Mouse (Mus musculus) intestine, embryonic 16.5 days (tissue): ENCODE results near the gene Bcar1. TPM values are rescaled to one million over a fixed set of nuclear protein-coding genes. Genes with fewer than 3 reads are reported as not detected.

Source experiments
- microRNA-seq: library from miRNA; unstranded; fragments of <30 nt; microRNA quantifications from one replicate; pipeline ENCODE4, GENCODE M21; 2016
- polyA plus RNA-seq: library from polyadenylated mRNA; unstranded; fragments of >200 nt; fragmentation: Nextera tagmentation; extraction: Ambion mirVana; gene quantifications from 2 replicates; pipeline ENCODE4 v1.2.1, GENCODE M21; 2015

Gene Bcar1
- polyA plus RNA-seq, 1 experiment from 2014 or later, result 44.6 TPM

Small RNA genes within 50 kb of the gene (microRNA-seq; reads per million reads assigned to microRNA genes)
- not detected for gene Mir7076

Other genes starting within 250 kb of the Bcar1 start
- 4.3 and 4.4 TPM in 2 replicates for gene Wdr59, start 221.7 kb downstream of the Bcar1 start, polyA plus RNA-seq
- 11.0 and 13.1 TPM in 2 replicates for gene Znrf1, start 207.7 kb downstream of the Bcar1 start, polyA plus RNA-seq
- 2.7 and 3.5 TPM in 2 replicates for gene Ldhd, start 113.4 kb downstream of the Bcar1 start, polyA plus RNA-seq
- gene Zfp1, start 100.4 kb downstream of the Bcar1 start, polyA plus RNA-seq, result 12.6 and 16.0 TPM in 2 replicates
- 1,904 and 2,500 TPM in 2 replicates for gene Ctrb1, start 52.8 kb downstream of the Bcar1 start, polyA plus RNA-seq
- gene Cfdp1, start 110.5 kb upstream of the Bcar1 start, polyA plus RNA-seq, result 156 and 179 TPM in 2 replicates
- 14.9 and 15.7 TPM in 2 replicates for gene Tmem170, start 132.9 kb upstream of the Bcar1 start, polyA plus RNA-seq
- 0.97 and 1.4 TPM in 2 replicates for gene Chst5, start 166.6 kb upstream of the Bcar1 start, polyA plus RNA-seq
- gene Tmem231, start 190.1 kb upstream of the Bcar1 start, polyA plus RNA-seq, result 8.6 and 8.9 TPM in 2 replicates
- gene Gabarapl2, start 196.9 kb upstream of the Bcar1 start, polyA plus RNA-seq, result 208 and 212 TPM in 2 replicates
- gene Adat1, start 248.5 kb upstream of the Bcar1 start, polyA plus RNA-seq, result 6.7 and 7.6 TPM in 2 replicates